In the genomic region with DNA sequence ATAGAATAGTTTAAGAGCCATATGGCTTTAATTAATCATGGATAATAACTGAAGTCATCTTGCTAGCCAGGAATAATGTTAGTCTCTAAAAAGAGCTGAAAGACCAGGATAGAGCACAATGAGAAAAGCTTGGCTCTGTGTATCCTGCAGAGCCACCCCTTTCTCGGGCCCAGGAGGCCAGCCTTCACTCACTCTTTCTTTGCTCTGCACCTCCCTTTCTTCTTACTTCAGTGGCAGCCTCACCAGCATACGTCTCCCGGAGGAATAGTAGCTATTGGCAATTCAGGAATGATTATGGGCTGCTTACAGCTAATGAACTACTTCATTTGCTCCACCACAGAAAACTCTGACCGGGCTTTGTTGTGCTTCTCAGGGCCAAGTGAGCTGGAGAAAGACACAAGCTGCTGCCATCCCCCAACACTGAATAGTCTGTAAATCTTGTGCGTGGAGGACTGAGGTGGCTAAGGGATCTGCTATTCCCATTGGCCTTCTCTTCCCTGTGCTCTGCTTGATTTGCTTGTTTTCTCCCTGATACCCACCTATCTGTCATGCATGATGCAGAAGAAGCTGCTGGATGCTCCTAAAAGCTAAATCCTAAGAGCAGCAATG, we compare ENCODE assay signal across 11 mouse cellular contexts.
DNase-seq lines count a peak whose midpoint lies in the region; ATAC-seq lines count a peak whose summit lies in the region.
"Had no signal": no experiment of that assay in that cellular context is flagged by ENCODE, and none has a peak within 500 bp of the region (broad histone marks: within the 10 kb centered on the region; RNA-seq: fewer than 3 reads in every experiment).

No protein-coding gene starts in this region.

- no peaks in the 10 kb centered on the region for H3K27me3 ChIP-seq in embryonic facial prominence, embryonic 12.5 days
- no peaks in the 10 kb centered on the region for H3K27me3 ChIP-seq in forebrain, embryonic 12.5 days
- no peaks in the 10 kb centered on the region for H3K27me3 ChIP-seq in limb, embryonic 10.5 days (ENCODE audit: low read depth, poor library complexity, severe bottlenecking)
- H3K27me3 ChIP-seq in neural tube, embryonic 13.5 days = no peaks in the 10 kb centered on the region

- H3K36me3 ChIP-seq in embryonic facial prominence, embryonic 12.5 days = no peaks in the 10 kb centered on the region
- no peaks in the 10 kb centered on the region for H3K36me3 ChIP-seq in forebrain, embryonic 12.5 days (replicated peaks)
- no peaks in the 10 kb centered on the region for H3K36me3 ChIP-seq in limb, embryonic 10.5 days
- no peaks in the 10 kb centered on the region for H3K36me3 ChIP-seq in neural tube, embryonic 13.5 days

- no peak overlapping the region for H3K4me2 ChIP-seq in embryonic facial prominence, embryonic 12.5 days (replicated peaks)
- H3K4me2 ChIP-seq in forebrain, embryonic 12.5 days = no peak overlapping the region; the same call in 1 of the 2 replicates
- H3K4me2 ChIP-seq in neural tube, embryonic 13.5 days = no peak overlapping the region

- ATAC-seq in embryonic facial prominence, embryonic 12.5 days (ENCODE audit: insufficient number of reproducible peaks, insufficient read depth, low FRiP score, low TSS enrichment) = no peak
- peak; percentile 84 for ATAC-seq in forebrain, embryonic 12.5 days (ENCODE audit: low FRiP score)
- ATAC-seq in neural tube, embryonic 13.5 days (ENCODE audit: low read depth) = peak; percentile 80
- ATAC-seq: lung, postnatal 0 days had no signal

- no peaks in the 10 kb centered on the region for H3K9me3 ChIP-seq in embryonic facial prominence, embryonic 12.5 days
- no peaks in the 10 kb centered on the region for H3K9me3 ChIP-seq in forebrain, embryonic 12.5 days
- no peaks in the 10 kb centered on the region for H3K9me3 ChIP-seq in limb, embryonic 10.5 days (replicated peaks)
- H3K9me3 ChIP-seq in neural tube, embryonic 13.5 days = no peaks in the 10 kb centered on the region

- intact Hi-C loops in gastrocnemius, postnatal 14 days (cut with DNase I; ENCODE audit: low total_unique reads) = no loop called here

- 19% methylated on average over 5 of the region's 5 CpGs for WGBS in embryonic facial prominence, embryonic 12.5 days
- 2% methylated on average over 5 of the region's 5 CpGs for WGBS in forebrain, embryonic 12.5 days
- WGBS in limb, embryonic 10.5 days = 46% methylated on average over 5 of the region's 5 CpGs
- 5% methylated on average over 5 of the region's 5 CpGs for WGBS in neural tube, embryonic 13.5 days

- H3K4me1 ChIP-seq in embryonic facial prominence, embryonic 12.5 days = peaks cover 12% of the 10 kb centered on the region; the same call in 1 of the 2 replicates
- peaks cover 18% of the 10 kb centered on the region for H3K4me1 ChIP-seq in forebrain, embryonic 12.5 days
- peaks cover 15% of the 10 kb centered on the region for H3K4me1 ChIP-seq in limb, embryonic 10.5 days
- H3K4me1 ChIP-seq in neural tube, embryonic 13.5 days (replicated peaks) = peaks cover 29% of the 10 kb centered on the region

- no peak overlapping the region for H3K4me3 ChIP-seq in embryonic facial prominence, embryonic 12.5 days
- H3K4me3 ChIP-seq in forebrain, embryonic 12.5 days (replicated peaks) = no peak overlapping the region
- no peak overlapping the region for H3K4me3 ChIP-seq in limb, embryonic 10.5 days
- H3K4me3 ChIP-seq in neural tube, embryonic 13.5 days = no peak overlapping the region
- H3K4me3 ChIP-seq: myocyte had no signal

- peak overlapping the region; percentile 77 for H3K27ac ChIP-seq in embryonic facial prominence, embryonic 12.5 days
- peak overlapping the region; percentile 75 for H3K27ac ChIP-seq in forebrain, embryonic 12.5 days
- H3K27ac ChIP-seq in limb, embryonic 10.5 days = peak overlapping the region; percentile 47; the same call in 1 of the 2 replicates
- peak overlapping the region; percentile 82 for H3K27ac ChIP-seq in neural tube, embryonic 13.5 days (replicated peaks)

- no peak overlapping the region for H3K9ac ChIP-seq in embryonic facial prominence, embryonic 12.5 days
- no peak overlapping the region for H3K9ac ChIP-seq in forebrain, embryonic 12.5 days
- H3K9ac ChIP-seq in neural tube, embryonic 13.5 days = no peak overlapping the region

- no peak for DNase-seq in limb, embryonic 10.5 days (ENCODE audit: low spot score)
- DNase-seq in thymus, postnatal 36 days = no peak
- no peak for DNase-seq in gastrocnemius, postnatal 14 days
- DNase-seq in urinary bladder, postnatal 10 days (ENCODE audit: low spot score) = no peak
- DNase-seq: cerebellum, postnatal 25 days; right cerebral cortex, postnatal 14 days had no signal
